Mouse (Mus musculus) spleen, adult 2 months (tissue): Measurements from ENCODE around the gene Fbxl18.

Source experiments
- CTCF ChIP-seq: fragments of 200-500 bp; IDR thresholded peaks from 2 replicates; pipeline ENCODE4 v1.5.1; 2011; ENCODE audit warnings: mild to moderate bottlenecking, inconsistent platforms; ENCODE audit not compliant: insufficient read depth, insufficient read length, insufficient replicate concordance; ENCODE audit errors: extremely low read depth
- POLR2A ChIP-seq: fragments of 200-500 bp; IDR thresholded peaks from 2 replicates; pipeline ENCODE4 v1.6.1; 2011; ENCODE audit warnings: low read depth, low read length, inconsistent platforms

DNA sequence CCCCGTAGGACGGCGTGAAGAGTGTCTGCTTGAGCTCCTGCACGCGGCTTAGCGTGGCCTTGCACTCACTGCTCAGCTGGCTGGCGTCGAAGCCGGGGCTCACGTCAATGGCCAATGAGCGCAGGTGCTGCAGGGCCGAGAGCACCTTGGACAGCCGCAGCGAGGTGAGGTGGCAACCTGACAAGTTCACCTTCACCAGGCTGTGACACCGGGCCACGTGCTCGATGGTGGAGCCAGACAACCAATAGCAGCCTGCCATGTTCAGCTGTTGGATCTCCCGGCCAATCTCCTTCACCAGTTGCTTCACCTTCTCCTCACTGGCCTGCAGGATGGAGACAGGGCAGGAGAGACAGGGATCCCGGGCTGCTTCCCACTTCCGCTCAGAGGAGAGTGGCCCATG lies 8.5 kb downstream of the Fbxl18 start:
- TF ChIP-seq CTCF, result no peak
- TF ChIP-seq POLR2A, result no peak
